Mouse (Mus musculus) heart, postnatal 14 days (tissue): ENCODE measurements around the gene Celf2. TPM values are rescaled to one million over a fixed set of nuclear protein-coding genes. Genes with fewer than 3 reads are reported as not detected.

Experiments used
- DNase-seq, 2 experiments: peaks; one replicate each; pipeline ENCODE4 v3.0.0; 2021 to 2022
- intact Hi-C: fragments of 180-260 bp; cut with DNase I; formaldehyde crosslinking; loops from one replicate; pipeline ENCODE4 v1.15.1; 2025
- total RNA-seq, 2 experiments: library from RNA; stranded (reverse); gene quantifications; 2 replicates each; pipeline ENCODE4 v1.2.3; 2021

Gene Celf2
- total RNA-seq, 2 experiments from 2014 or later, result 65.4 to 69.9 TPM

DNA sequence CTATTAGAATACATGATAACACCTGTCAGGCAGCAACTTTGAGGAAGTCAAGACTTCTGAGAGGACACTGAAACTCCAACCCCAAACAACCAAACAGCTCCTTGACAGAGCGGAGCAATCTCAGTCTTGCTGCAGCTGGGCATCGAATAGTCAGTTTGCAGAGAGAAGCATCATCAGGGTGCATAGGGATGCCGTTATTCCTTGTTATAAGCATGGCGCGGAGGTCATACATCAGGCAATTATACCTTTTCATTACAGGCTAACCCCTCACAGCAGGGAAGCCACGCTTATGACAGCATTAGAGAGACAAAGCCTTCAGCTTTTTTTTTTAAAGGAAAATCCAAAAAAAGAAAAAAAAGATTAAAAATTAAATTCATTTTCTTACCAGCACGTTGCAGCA is 113.9 kb downstream of the Celf2 start:
- intact Hi-C loops, result no loop called here

DNA sequence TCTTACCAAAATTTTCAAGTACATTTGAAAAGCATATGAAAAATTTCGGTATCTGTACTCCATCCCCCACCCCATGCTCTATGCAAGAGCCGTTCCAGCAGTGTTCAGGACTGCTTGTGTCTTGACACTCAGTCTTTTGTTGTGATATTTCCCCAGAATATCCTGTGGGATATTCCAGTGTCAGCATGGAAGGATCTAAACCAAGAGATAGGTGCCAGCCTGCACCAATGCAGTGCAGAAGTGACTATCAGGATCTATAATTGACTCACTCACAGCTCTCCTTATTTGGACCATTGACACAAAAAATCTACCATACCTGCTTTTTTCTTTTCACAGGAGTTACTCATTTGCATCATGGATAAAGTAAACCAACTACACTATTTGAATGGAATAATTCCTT is 116.9 kb downstream of the Celf2 start:
- DNase-seq, result no peak

More for the DNA sequence above, 113.9 kb downstream of the Celf2 start:
- DNase-seq, result no peak

DNA sequence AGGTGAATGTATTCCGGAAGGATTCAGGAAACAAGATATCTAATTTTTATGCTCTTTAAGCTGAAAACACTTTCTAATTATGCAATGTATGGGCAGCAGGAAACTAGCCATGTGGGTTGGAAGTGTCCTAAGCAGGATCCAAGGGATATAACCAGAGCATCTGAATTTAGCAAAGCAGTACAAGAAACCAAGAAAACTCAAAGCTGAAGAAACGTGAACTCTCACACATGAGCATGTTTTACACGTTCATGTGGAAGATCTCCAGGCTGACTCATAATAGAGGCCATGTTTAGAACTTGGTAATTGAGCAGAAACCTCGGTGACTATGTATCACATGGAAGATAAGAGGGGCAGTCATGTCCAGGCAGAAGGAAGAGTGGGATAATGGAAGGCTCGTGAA is 120.1 kb downstream of the Celf2 start:
- DNase-seq, result no peak
- intact Hi-C loops, result no loop called here

More for the DNA sequence above, 116.9 kb downstream of the Celf2 start:
- intact Hi-C loops, result no loop called here

DNA sequence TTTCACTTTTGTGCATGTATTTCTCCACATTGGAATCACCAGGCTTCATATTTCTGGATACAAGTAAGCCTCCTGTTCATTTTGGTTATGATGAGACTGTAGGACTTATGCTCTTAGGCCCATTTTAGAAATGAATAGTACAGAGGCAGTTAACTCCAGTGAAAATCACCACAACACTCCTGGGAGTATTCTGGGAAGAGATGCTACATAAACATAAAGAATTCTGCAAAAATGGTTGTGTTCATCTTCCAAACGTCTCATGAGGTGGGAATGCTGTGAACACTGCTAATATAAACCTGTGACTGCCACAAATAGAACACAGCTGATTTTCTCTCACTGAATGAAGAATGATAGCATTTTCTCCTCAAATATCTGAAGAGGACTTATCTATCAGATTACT is 130.6 kb downstream of the Celf2 start:
- intact Hi-C loops, result no loop called here
- DNase-seq, result no peak

DNA sequence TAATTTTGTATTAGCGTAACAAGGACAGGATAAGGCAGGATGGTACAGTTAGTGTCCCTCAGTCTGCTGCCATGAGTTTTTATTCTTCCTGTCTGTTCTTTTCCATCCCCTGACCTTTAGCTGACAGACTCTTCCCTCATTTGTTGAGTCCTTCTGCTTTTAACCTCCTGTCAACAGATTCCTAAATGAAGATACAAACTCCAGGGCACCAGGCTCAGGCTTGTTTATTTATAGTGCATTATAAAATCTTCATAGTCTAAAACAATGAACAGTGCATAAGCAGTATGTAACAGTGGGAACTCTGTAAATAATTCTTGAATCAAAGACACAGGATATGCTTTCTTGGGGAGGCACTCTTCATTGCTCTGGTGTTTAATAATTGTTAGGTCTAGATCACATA is 131.5 kb downstream of the Celf2 start:
- DNase-seq, result no peak
- intact Hi-C loops, result no loop called here

DNA sequence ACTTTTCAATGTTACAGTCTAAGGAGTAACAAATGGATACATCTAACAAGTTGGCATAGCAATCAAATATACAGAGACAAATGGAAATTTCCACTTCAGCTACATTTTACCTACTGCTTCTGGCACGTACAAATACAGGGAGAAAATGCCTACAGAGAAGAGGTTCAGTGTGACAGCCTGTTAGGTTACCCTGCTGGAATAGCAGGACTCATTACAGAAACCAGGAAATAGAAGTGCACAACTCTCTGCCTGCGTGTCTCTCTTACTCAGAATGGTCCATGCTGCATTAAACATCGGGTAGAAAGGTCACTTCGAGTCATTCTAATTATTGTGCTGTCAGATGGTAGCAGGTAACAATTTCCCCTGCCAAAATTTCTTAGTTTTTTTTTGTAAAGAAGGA is 141.6 kb downstream of the Celf2 start:
- no peak for DNase-seq

DNA sequence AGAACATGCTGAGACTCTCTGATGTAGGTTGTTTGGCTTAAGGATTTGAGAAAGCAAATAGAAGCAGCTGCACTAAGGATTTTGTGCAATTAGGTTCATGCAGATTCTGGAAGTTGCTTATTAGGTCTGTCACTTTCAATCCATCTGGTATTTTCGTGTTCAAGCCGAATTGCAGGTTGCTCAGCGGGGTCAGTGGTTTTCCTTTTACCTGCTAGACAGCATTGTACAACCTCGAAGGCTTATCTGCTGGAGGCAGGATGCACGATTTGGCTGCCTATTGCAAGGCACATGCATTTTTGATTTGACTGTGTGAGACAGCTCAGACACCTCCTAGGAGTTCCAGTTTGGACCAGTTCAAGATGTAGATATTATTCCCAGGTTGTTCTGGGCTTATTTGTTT is 149.8 kb downstream of the Celf2 start:
- no peak for DNase-seq
- intact Hi-C loops, result no loop called here

More for the DNA sequence above, 141.6 kb downstream of the Celf2 start:
- intact Hi-C loops, result no loop called here

DNA sequence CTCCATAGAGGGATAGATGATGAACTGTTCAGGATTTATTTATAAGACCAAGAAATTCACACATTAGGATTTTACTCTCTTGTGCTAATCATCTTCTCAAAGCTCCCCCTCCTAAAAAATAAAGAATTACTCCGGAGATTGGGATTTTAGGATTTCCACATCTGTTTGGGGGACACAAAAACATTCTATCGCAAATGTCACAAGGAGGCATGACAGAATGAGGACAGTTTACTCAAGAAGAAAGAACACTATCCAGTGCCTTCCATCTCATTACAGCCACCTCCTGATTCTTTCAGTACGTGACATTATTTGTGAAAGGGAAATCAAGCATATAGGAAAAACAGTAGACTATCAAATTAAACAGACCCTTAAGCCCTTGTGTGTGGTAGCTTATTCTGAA is 150.5 kb downstream of the Celf2 start:
- DNase-seq, result no peak
- intact Hi-C loops, result no loop called here

DNA sequence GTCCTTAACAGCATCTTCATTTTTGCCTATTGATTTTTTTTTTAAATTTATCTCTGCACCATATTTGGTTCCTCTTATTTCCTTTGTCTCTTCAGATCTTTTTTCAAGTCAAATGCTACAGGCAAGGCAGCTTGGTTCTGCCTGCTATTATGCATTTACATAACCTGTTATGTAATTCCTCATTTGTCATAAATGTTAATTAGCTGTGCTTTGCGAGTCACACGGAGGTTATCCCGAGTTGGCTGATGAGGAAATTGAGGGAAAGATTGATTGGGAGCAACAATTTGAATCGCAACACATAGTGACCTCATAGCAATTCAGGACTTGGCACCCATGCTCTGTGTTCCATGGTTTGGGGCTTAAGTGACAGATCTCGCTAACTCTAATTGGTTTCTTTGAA is 158.1 kb downstream of the Celf2 start:
- intact Hi-C loops, result no loop called here
- DNase-seq, result no peak

DNA sequence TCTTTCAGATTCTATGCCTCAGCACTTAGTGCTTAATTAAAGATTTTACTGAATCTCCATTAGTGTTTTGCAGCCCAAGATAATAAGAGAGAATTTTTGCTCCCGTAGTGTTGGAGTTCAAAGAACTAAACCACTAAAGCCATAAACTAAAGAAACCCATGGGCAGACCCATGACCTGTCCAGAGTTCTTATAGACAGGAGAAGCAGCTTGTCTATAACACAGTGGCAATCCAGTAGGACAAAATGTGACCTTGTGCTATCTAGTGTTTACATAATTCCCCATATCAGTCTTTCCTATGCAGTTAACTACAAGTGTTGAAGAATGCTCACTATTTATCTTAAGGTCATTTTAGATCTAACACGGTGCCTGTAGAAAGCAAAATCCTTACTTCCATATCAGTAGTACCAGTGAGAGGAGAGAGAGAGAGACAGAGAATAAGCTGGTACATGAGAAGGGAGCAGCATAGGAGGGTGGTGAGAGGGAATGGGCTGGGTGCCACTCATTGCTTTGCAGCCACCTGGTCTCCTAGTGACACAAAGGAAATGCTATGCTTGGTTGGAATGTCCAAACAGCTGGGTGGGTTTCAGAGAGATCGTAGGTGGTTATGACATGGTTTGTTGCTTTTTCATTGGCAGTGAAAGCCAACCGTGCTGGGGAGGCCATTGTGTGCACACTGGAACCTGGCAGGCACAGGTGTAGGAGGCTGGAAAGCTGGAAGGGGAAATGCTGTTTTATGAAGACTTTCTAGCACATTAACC is 162.5 kb downstream of the Celf2 start:
- DNase-seq, result peak; percentile 2 to 5
- intact Hi-C loops, result no loop called here

DNA sequence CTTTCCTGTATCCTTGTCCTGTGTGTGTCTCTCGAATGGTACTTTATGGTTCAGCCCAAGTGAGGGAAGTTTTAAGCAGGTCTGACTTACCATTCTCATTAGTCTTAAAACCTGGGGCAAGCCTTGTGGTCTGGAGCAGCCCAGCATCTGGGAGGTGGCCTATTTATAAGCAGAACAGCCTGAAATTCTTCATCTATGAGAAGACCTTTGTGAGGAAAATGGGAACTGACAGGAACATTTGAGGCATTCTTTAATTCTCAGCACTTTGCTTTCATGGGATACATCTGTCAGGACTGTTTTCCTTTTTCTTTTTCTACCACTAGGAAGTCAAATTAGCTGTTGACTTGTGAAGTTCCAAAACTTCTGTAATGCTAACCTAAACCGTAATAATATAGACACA is 164.4 kb downstream of the Celf2 start:
- intact Hi-C loops, result no loop called here
- no peak for DNase-seq

DNA sequence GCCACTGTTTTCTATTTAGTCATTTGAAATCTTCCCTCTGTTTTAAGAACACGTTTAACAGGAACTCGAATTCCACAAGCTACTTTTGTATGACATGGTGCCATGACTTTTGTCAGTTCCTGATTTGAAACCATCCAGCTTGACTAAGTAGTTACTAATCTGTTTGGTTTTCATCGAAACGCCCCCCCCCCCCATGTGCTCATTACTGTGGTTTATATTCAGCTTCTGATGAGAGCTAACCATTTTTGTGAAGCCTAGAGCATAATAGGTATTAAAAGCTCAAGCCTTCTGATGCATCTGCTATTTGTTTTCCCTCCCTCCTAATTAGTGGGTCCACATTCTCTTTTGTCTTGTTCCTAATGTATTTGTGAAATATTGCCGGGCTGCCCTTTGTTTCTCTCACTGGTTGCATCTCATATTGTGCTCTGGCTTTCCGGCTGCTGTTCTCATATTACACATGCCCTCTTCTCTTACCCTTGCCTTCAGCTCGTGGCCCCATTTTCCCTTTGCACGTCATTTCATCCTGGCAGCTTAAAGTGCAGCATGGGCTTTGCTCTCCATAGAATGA is 166.4 kb downstream of the Celf2 start:
- DNase-seq, result no peak

DNA sequence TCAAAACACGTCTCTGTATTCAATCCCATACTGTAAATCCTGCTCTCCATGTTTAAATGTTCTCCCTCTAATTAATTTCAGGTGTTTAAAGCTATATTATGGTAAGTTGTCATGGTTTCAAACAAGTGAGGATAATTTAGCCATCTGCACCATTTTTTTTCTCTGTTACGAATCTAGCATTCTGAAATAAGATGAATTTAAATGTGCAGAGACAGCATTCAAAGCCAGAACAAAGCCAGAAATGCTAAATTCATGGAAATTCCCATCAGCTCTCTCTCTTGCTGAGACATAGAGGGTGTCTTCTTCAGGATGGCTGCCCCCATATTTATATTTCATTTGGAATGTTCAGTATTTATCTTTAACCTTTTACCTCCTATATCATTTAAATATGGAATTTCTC is 174.5 kb downstream of the Celf2 start:
- no peak for DNase-seq
- intact Hi-C loops, result no loop called here

More for the DNA sequence above, 166.4 kb downstream of the Celf2 start:
- intact Hi-C loops, result no loop called here

DNA sequence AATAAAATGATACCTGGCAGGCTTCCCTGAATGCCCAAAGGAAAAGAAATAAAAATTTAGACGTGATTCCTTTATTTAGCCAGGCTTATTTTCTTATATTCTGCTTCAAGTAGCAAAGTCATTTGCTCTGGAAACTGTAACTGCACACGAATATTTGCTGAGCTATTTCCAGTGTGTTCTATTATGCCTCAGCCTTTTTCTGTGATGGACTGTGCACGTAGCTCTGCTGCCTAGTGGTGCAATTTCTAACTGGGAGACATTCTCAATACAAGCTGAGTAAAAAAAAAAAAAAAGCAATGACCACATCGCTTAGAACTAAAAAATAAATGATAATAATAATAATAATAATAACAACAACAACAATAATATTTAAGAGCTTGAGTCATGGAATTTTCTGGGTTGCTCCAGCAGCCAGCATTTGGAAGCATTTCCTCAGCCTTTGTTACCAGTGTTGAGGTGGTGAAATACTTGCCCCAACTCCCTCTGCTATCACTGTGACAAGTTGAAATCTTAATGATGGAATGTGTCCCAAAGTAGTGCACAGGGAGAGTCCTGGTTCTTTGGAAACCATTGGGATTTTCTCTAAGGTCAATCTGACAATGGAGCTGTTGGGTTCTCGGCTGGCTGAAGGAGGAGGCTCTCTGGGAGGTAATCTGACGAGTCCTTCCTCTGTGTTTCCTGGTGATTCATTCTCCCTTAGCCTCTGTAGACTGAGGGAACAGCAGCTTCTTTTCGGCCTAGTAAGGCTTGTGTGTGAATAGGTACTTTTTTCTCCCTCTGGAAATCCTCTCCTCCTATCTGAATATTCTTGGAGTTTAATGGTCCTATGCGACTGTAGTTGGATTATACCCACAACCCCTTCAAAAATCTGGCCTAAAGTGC is 181.1 kb downstream of the Celf2 start:
- no peak for DNase-seq
- intact Hi-C loops, result no loop called here

DNA sequence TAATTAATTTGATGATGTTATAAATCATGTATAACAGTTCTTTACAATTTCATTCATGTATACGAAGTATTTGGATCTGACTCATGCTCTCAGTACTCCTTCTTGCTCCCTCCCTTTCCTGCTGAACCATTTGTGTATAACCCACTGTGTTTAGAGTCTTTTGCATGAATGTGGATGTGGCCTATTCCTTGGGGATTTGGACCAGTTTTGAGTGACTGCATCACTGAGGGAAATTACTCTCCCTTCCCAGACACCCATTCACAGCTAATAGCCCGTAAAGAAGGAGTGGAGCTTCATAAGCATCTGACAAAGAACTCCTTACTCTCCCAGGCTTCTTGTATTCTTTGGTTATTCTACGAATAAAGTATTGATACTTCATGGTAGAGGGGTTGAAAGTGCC is 189.6 kb downstream of the Celf2 start:
- intact Hi-C loops, result no loop called here
- DNase-seq, result no peak

DNA sequence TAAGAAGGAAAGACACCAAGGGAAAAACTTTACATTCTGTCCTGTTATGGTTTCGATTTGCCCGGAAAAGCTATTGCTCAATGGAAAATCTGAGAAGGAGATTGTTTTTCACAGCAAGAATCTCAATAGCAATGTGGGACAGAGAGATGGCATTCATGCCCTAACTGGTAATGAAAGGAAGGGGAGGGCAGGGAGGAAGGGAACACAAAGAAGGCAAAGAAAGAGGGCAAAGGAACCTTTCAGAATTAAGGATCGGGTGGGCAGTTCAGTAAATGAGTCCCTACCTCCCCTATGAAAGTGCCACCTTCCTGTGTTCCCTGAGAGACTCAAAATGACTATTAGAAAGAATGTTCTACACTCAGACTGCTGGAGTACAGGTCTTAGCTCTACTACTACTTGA is 197.6 kb downstream of the Celf2 start:
- DNase-seq, result no peak
- intact Hi-C loops, result no loop called here

DNA sequence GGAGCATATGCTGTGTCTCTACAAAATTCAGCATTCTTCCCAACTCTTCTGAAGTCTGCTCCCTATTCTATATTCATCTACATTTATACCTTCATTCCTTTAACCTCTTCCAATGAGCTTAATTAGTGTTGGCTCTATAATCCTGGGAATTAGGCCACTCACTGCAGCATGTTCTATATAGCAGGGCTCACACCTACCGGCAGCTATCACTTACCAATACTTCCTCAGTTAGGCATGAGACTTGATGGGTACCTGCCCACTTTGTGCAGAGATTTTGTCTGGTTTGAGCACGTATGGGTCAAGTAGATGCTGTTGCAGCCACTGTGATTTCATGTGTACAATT is 198.6 kb downstream of the Celf2 start:
- intact Hi-C loops, result no loop called here
- DNase-seq, result no peak

DNA sequence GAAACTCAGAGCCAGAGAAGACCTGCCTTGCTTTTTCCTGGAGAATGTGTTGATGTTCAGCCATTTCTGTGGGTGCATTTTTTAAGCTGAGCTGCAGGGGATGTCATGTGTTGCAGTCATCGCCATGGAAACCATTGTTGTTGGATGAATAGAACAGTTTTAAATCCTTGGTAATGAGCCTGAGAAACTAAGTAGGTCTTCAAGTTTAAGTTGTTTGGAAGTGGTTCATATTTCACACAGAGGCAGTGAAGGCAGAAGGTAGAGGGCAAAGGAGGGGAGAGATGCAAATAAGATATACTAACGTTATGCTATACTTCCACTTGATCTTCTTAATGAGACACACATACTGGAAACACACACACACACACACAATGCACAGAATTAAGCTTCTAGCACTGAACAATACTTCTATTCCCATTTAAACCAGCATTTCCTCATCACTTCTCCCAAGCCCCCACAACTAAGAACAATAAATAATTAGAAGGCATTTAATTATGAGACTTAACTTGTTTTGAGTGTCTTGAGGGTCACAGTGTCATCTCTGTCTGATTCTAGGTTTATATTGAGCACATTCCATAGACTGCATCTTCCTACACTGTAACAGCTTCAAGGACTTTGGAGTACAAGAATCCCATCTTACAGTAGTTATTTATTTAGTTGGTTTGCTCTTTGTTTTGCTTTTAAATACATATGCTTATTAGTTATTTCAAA is 199.1 kb downstream of the Celf2 start:
- intact Hi-C loops, result no loop called here

DNA sequence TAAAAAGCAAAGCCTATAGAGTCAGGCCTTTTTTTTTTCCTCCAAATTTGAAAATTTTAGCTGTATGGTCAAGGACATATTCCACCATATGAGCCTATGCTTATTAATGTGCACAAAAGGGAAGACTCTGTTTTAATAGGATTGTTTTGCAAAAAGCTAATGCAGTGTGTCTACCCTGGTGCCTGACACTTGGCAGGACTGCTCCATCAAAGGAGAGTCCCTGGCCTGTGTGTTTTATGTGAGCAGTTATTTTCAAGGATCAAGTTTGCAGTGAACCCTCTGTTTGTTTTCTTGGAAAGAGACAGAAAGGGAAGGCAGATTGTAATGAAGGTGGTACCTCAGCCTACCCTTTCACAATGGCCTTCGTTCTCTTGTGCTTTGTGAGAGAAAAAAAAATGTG is 200.0 kb downstream of the Celf2 start:
- DNase-seq, result no peak
- intact Hi-C loops, result no loop called here

More for the DNA sequence above, 199.1 kb downstream of the Celf2 start:
- no peak for DNase-seq

DNA sequence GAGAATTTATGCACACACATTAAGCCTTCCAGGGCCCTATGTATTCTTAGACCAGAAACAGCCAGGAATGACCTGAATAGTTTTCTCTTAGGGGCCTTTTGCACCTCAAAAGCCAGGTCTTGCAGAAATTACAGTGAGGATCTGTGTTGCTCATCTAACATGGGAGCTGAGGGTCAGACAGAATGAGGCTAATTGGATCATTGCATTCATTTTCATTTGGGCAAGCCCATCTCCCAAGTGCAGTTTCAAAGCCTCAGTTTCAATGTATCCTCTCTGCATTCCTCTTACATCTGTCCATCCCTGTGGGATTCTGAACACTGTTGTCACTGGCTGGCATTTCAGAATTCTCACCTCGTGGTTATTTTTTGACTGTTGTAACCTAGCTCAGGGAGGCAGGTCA is 200.6 kb downstream of the Celf2 start:
- intact Hi-C loops, result no loop called here
- no peak for DNase-seq

DNA sequence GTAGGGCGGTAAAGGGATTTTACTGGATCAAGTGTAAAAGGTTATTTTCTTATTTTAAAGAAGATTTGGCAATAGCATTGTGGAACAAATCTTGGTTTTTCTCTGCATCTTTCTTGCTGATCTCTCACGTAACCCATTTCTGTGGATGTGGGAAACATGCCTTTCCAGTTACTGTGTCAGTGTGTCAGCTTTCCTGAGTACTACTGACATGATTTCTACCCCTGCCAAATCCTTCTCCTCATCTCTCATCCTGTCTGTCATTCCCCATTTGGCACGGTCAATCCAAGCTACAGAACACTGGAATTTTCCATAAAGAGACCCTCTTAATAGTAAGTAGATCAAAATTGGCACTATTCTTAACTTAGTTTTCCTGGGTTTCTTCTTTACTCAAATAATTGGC is 221.9 kb downstream of the Celf2 start:
- DNase-seq, result no peak
- intact Hi-C loops, result no loop called here
